Mouse (Mus musculus) lung, postnatal 0 days (tissue): ENCODE results near the gene Sorbs1. TPM values are rescaled to one million over a fixed set of nuclear protein-coding genes. Genes with fewer than 3 reads are reported as not detected.

Experiments used
- ATAC-seq: fragments of 200-750 bp; cut with Nextera tagmentation; 2 replicates; pipeline ENCODE4 v1.8.0; 2017; ENCODE audit warnings: moderate library complexity
- DNase-seq: peaks from one replicate; pipeline ENCODE4 v3.0.0-alpha.2; 2016; ENCODE audit warnings: low spot score
- H3K27ac ChIP-seq: fragments of 300-500 bp; sonication (generic); 2 replicates; pipeline ENCODE4 v1.5.1; 2014; ENCODE audit warnings: antibody characterized with exemption, mild to moderate bottlenecking, low read length, mixed read lengths
- H3K27me3 ChIP-seq: fragments of 300-500 bp; sonication (generic); replicated peaks from 2 replicates; pipeline ENCODE4 v1.6.1; 2014; ENCODE audit warnings: low read length, mixed read lengths; ENCODE audit not compliant: insufficient read depth
- H3K36me3 ChIP-seq: fragments of 300-500 bp; sonication (generic); 2 replicates; pipeline ENCODE4 v1.6.1; 2014; ENCODE audit warnings: low read length, mixed read lengths; ENCODE audit not compliant: insufficient read depth
- H3K4me1 ChIP-seq: fragments of 300-500 bp; sonication (generic); 2 replicates; pipeline ENCODE4 v1.6.1; 2014; ENCODE audit warnings: antibody characterized with exemption, low read depth, low read length, mixed read lengths; ENCODE audit not compliant: insufficient read depth
- H3K4me2 ChIP-seq: fragments of 300-500 bp; sonication (generic); replicated peaks from 2 replicates; pipeline ENCODE4 v1.6.1; 2014; ENCODE audit warnings: low read depth, mild to moderate bottlenecking, low read length, moderate library complexity, mixed read lengths
- H3K4me3 ChIP-seq: fragments of 300-500 bp; sonication (generic); 2 replicates; pipeline ENCODE4 v1.5.1; 2014; ENCODE audit warnings: low read depth, low read length
- H3K9ac ChIP-seq: fragments of 300-500 bp; sonication (generic); replicated peaks from 2 replicates; pipeline ENCODE4 v1.6.1; 2014; ENCODE audit warnings: low read depth, mild to moderate bottlenecking
- H3K9me3 ChIP-seq: fragments of 300-500 bp; sonication (generic); 2 replicates; pipeline ENCODE4 v1.6.1; 2016; ENCODE audit warnings: low read length, mixed read lengths
- CTCF ChIP-seq: IDR thresholded peaks from 2 replicates; pipeline ENCODE4 v1.5.1; 2016; ENCODE audit warnings: antibody characterized with exemption, mild to moderate bottlenecking
- EP300 ChIP-seq: IDR thresholded peaks from 2 replicates; pipeline ENCODE4 v1.6.1; 2016; ENCODE audit warnings: antibody characterized with exemption, mild to moderate bottlenecking, control low read depth
- WGBS: fragments of 180-500 bp; shearing (Covaris S2); extraction: QIAGEN DNeasy Blood & Tissue Kit; methylation state at CpG from one replicate; pipeline ENCODE4 v1.1.7; 2014; 5-methylcytosine and 5-hydroxymethylcytosine counted together
- polyA plus RNA-seq: library from polyadenylated mRNA; unstranded; fragments of >200 nt; fragmentation: Nextera tagmentation; extraction: Ambion mirVana; gene quantifications from 2 replicates; pipeline ENCODE4 v1.2.1, GENCODE M21; 2015

The Sorbs1 gene
- polyA plus RNA-seq, 1 experiment from 2014 or later, result 36.4 TPM

- H3K4me2 ChIP-seq, result no peak overlapping the region
- 73% methylated on average over 5 of the region's 5 CpGs for WGBS
- no peaks in the 10 kb centered on the region for H3K9me3 ChIP-seq
- H3K4me1 ChIP-seq, result peaks cover 10% of the 10 kb centered on the region; the same call in 1 of the 2 replicates
- H3K36me3 ChIP-seq, result peaks cover 12% of the 10 kb centered on the region
- ATAC-seq (no peak), DNase-seq (peak; percentile 54)
- H3K4me3 ChIP-seq, result no peak overlapping the region
- H3K27me3 ChIP-seq, result no peaks in the 10 kb centered on the region
- H3K27ac ChIP-seq, result no peak overlapping the region
- TF ChIP-seq CTCF (no peak), EP300 (no peak)
- H3K9ac ChIP-seq, result no peak overlapping the region
Observed at GRCm38 (mm10) chr19:40365137-40365536, 148.4 kb downstream of the Sorbs1 start.

GRCm38 (mm10) chr19:40363447-40363846, 150.1 kb downstream of the Sorbs1 start:
- Histone ChIP-seq H3K4me3 (no peak overlapping the region), H3K27ac (no peak overlapping the region), H3K9ac (no peak overlapping the region), H3K4me2 (no peak overlapping the region), H3K36me3 (peaks cover 12% of the 10 kb centered on the region), H3K4me1 (no peaks in the 10 kb centered on the region), H3K9me3 (no peaks in the 10 kb centered on the region), H3K27me3 (no peaks in the 10 kb centered on the region)
- DNase-seq (no peak), ATAC-seq (no peak)
- TF ChIP-seq EP300 (no peak), CTCF (peak; percentile 49)
- 98% methylated on average over 5 of the region's 5 CpGs for WGBS

GRCm38 (mm10) chr19:40362203-40362865, 151.2 kb downstream of the Sorbs1 start:
- no peak overlapping the region for H3K27ac ChIP-seq
- no peaks in the 10 kb centered on the region for H3K9me3 ChIP-seq
- no peak for ATAC-seq
- no peaks in the 10 kb centered on the region for H3K27me3 ChIP-seq
- no peak for DNase-seq
- WGBS, result 62% methylated on average over 10 of the region's 12 CpGs
- TF ChIP-seq EP300 (no peak), CTCF (no peak)
- no peaks in the 10 kb centered on the region for H3K4me1 ChIP-seq
- no peak overlapping the region for H3K9ac ChIP-seq
- no peak overlapping the region for H3K4me2 ChIP-seq
- H3K36me3 ChIP-seq, result peaks cover 12% of the 10 kb centered on the region
- H3K4me3 ChIP-seq, result no peak overlapping the region

- peaks cover 12% of the 10 kb centered on the region for H3K36me3 ChIP-seq
- no peak for TF ChIP-seq EP300
- TF ChIP-seq CTCF, result no peak
- no peaks in the 10 kb centered on the region for H3K9me3 ChIP-seq
- no peak overlapping the region for H3K27ac ChIP-seq
- no peaks in the 10 kb centered on the region for H3K27me3 ChIP-seq
- no peak overlapping the region for H3K9ac ChIP-seq
- DNase-seq, result no peak
- ATAC-seq, result no peak
- 80% methylated on average over 5 of the region's 5 CpGs for WGBS
- no peak overlapping the region for H3K4me3 ChIP-seq
- H3K4me1 ChIP-seq, result no peaks in the 10 kb centered on the region
- no peak overlapping the region for H3K4me2 ChIP-seq
Observed at GRCm38 (mm10) chr19:40359712-40360394, 153.7 kb downstream of the Sorbs1 start.

- Histone ChIP-seq H3K4me1 (no peaks in the 10 kb centered on the region), H3K36me3 (0 out of 2 replicates have a peak, but pooled peaks cover 1% of the 10 kb centered on the region), H3K9me3 (no peaks in the 10 kb centered on the region), H3K27ac (no peak overlapping the region), H3K27me3 (no peaks in the 10 kb centered on the region), H3K9ac (no peak overlapping the region), H3K4me2 (no peak overlapping the region), H3K4me3 (no peak overlapping the region)
- no peak for DNase-seq
- 83% methylated on average over 15 of the region's 15 CpGs for WGBS
- 0 out of 2 replicates have a peak, but pooled peaks have one; percentile 14 for ATAC-seq
- no peak for TF ChIP-seq EP300
- TF ChIP-seq CTCF, result no peak
Observed at GRCm38 (mm10) chr19:40356536-40357522, 156.8 kb downstream of the Sorbs1 start.

- no peak for DNase-seq
- Histone ChIP-seq H3K4me3 (no peak overlapping the region), H3K9ac (no peak overlapping the region), H3K4me2 (no peak overlapping the region), H3K4me1 (no peaks in the 10 kb centered on the region), H3K9me3 (no peaks in the 10 kb centered on the region), H3K27ac (no peak overlapping the region), H3K27me3 (no peaks in the 10 kb centered on the region), H3K36me3 (0 out of 2 replicates have a peak, but pooled peaks cover 9% of the 10 kb centered on the region)
- no peak for ATAC-seq
- TF ChIP-seq EP300, result no peak
- no peak for TF ChIP-seq CTCF
- WGBS, result 88% methylated on average over 3 of the region's 3 CpGs
Observed at GRCm38 (mm10) chr19:40355075-40355474, 158.5 kb downstream of the Sorbs1 start.
